Mouse (Mus musculus) testis, adult 2 months (tissue): ENCODE results near the gene Selenoo.

Experiments used
- CTCF ChIP-seq: fragments of 200-500 bp; IDR thresholded peaks from 2 replicates; pipeline ENCODE4 v1.5.1; 2012; ENCODE audit warnings: low read depth, mild to moderate bottlenecking, inconsistent platforms, low read length, moderate library complexity; ENCODE audit not compliant: control insufficient read depth, insufficient read depth, insufficient replicate concordance
- POLR2A ChIP-seq: fragments of 200-500 bp; IDR thresholded peaks from 2 replicates; pipeline ENCODE4 v1.6.1; 2012; ENCODE audit warnings: low read depth, mild to moderate bottlenecking, inconsistent platforms, low read length, moderate library complexity; ENCODE audit not compliant: control insufficient read depth

GRCm38 (mm10) chr15:89046356-89046755, 42.5 kb upstream of the Selenoo start:
- TF ChIP-seq POLR2A = no peak
- TF ChIP-seq CTCF = no peak
